Comparison of ENCODE assay signal across 18 mouse cellular contexts in genomic region chr13:44828903-44829302, GRCm38 (mm10).
"Had no signal": no experiment of that assay in that cellular context is flagged by ENCODE, and none has a peak within 500 bp of the region (broad histone marks: within the 10 kb centered on the region; RNA-seq: fewer than 3 reads in every experiment).

No protein-coding gene starts in this region.

- H3K9ac ChIP-seq: liver, embryonic 13.5 days; liver, embryonic 15.5 days; liver, postnatal 0 days; lung, embryonic 15.5 days; midbrain, embryonic 12.5 days; neural tube, embryonic 12.5 days; stomach, embryonic 15.5 days had no signal

- H3K4me1 ChIP-seq: liver, embryonic 13.5 days; liver, embryonic 15.5 days; lung, embryonic 15.5 days; midbrain, embryonic 10.5 days; neural tube, embryonic 12.5 days; stomach, embryonic 15.5 days had no signal

- ATAC-seq: liver, postnatal 0 days; midbrain, embryonic 16.5 days had no signal

- H3K4me3 ChIP-seq: liver, embryonic 13.5 days; liver, embryonic 15.5 days; lung, embryonic 15.5 days; midbrain, embryonic 10.5 days; midbrain, embryonic 12.5 days; neural tube, embryonic 12.5 days; stomach, embryonic 15.5 days had no signal

- H3K27ac ChIP-seq: liver, embryonic 13.5 days; liver, embryonic 15.5 days; lung, embryonic 15.5 days; macrophage; midbrain, embryonic 10.5 days; midbrain, embryonic 12.5 days; neural tube, embryonic 12.5 days; stomach, embryonic 15.5 days; stomach, postnatal 0 days had no signal

- H3K27me3 ChIP-seq: liver, embryonic 13.5 days; liver, embryonic 15.5 days; lung, embryonic 15.5 days; midbrain, embryonic 12.5 days; neural tube, embryonic 12.5 days; stomach, embryonic 15.5 days had no signal

- H3K9me3 ChIP-seq: liver, embryonic 13.5 days; liver, embryonic 15.5 days; lung, embryonic 15.5 days; midbrain, embryonic 10.5 days; midbrain, embryonic 12.5 days; neural tube, embryonic 12.5 days; stomach, embryonic 15.5 days had no signal

- H3K36me3 ChIP-seq: liver, embryonic 13.5 days; lung, embryonic 15.5 days; midbrain, embryonic 12.5 days; stomach, embryonic 15.5 days had no signal

- H3K4me2 ChIP-seq: liver, embryonic 13.5 days; liver, embryonic 15.5 days; lung, embryonic 15.5 days; midbrain, embryonic 12.5 days; neural tube, embryonic 12.5 days; stomach, embryonic 15.5 days had no signal

- DNase-seq: liver, embryonic 13.5 days; liver, postnatal 0 days; lung, adult 2 months; lung, postnatal 10 days; midbrain, embryonic 14.5 days; right cerebral cortex, postnatal 14 days; thymus, adult 2 months; thymus, postnatal 25 days; thymus, postnatal 4 days had no signal
